Mouse (Mus musculus): ENCODE measurements at regions not wholly inside any gene's neighbourhood (a gene's known extent, or its start where the extent isn't known, plus 50 kb on each side); places are given as distances from the start of the nearest gene placed in this dataset.

DNA sequence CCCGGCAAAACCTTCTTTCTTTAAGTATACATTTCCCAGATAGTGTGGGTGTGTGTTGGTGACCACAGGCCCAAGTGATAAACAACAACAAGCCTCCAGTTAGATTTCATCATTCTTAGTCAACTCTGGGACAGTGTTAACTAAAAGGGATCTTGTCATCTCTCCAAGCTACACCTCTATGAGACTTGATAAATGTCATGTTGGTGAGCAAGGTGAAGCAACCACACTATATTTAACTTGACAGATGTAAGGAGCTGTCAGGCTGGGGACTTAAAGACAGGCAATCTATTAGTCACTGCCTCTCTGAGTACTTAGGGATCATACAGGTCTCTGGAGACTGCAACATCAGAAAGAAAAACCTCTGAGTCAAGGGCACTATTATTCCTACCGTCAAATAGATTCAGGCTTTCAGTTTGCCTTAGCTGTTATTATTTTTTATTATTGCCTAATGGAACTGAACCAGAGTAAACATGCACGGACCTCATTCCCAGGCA is 87.8 kb upstream of the Ank start:
- Histone ChIP-seq H3K9me3 (replicated peaks; ENCODE audit: control insufficient read depth, low read length, poor library complexity, severe bottlenecking) (no peaks in the 10 kb centered on the region), H3K36me3 (ENCODE audit: control insufficient read depth, insufficient read depth, low read length) (no peaks in the 10 kb centered on the region), H3K4me1 (ENCODE audit: control insufficient read depth, insufficient read depth, low read length) (no peaks in the 10 kb centered on the region), H3K27me3 (ENCODE audit: control insufficient read depth, insufficient read depth, low read depth, low read length) (no peaks in the 10 kb centered on the region), H3K9ac (ENCODE audit: low read depth, low read length) (no peak overlapping the region), H3K27ac (ENCODE audit: low read length) (no peak overlapping the region), H3K4me3 (ENCODE audit: low read depth, low read length) (no peak overlapping the region), H3K4me2 (ENCODE audit: low read length) (no peak overlapping the region)
- WGBS, result 75% methylated on average over 3 of the region's 3 CpGs
- ATAC-seq, result no peak; the same call in 1 of the 2 replicates

DNA sequence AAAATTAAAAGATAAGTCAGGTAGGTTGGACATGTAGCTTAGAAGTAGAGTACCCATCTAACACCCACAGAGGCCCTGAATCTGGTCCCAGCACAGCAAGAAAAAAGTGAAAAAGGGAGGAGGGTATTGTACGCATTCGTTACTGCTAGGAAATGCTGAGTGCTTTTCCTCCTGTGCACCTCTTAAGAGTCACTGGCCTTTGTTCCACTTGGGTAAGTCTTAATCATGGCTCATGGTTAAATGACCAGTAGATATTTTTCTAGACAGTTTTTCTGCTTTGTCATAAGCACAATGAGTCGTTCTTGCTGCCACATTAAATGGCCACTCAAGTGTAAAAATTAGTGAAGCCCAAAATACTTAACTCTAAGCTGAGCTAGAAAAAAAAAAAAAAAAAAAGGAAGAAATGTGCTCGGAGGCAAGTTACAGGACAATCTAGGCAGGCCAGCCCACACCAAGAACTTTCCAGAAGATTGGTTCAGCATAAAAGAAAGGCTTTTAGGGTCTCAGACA is 86.0 kb upstream of the Ank start:
- no peak overlapping the region for H3K4me3 ChIP-seq (ENCODE audit: low read depth, low read length)
- no peak overlapping the region for H3K9ac ChIP-seq (ENCODE audit: low read depth, low read length)
- H3K27me3 ChIP-seq (ENCODE audit: control insufficient read depth, insufficient read depth, low read depth, low read length), result no peaks in the 10 kb centered on the region
- no peak overlapping the region for H3K4me2 ChIP-seq (ENCODE audit: low read length)
- WGBS, result 35% methylated on average over 4 of the region's 4 CpGs
- no peaks in the 10 kb centered on the region for H3K36me3 ChIP-seq (ENCODE audit: control insufficient read depth, insufficient read depth, low read length)
- no peak overlapping the region for H3K27ac ChIP-seq (ENCODE audit: low read length)
- no peaks in the 10 kb centered on the region for H3K4me1 ChIP-seq (ENCODE audit: control insufficient read depth, insufficient read depth, low read length)
- no peaks in the 10 kb centered on the region for H3K9me3 ChIP-seq (replicated peaks; ENCODE audit: control insufficient read depth, low read length, poor library complexity, severe bottlenecking)
- no peak for ATAC-seq

DNA sequence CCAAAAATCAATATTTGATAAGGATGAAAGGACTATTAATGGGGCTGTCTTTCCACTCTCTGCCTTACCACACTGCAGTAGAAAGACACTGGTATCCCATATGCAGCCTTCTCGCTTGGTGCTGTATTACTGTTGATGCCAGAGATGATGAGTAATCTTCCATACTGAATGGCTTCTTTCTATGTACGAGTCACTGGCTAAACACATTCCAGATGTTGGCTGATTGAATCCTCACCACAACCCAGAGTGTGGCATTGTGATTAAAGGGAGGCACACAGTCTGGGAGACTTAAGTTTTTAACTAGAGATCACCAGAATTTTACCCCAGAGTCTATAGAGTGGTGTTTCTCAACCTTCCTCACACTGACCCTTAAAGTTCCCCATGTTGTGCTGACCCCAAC is 84.9 kb upstream of the Ank start:
- no peaks in the 10 kb centered on the region for H3K4me1 ChIP-seq (ENCODE audit: control insufficient read depth, insufficient read depth, low read length)
- 88% methylated on average over 2 of the region's 2 CpGs for WGBS

GRCm38 (mm10) chr15:27390567-27390966 is 75.9 kb upstream of the Ank start:
- ATAC-seq, result no peak
- H3K27ac ChIP-seq (ENCODE audit: low read length), result no peak overlapping the region

More for the DNA sequence above, 84.9 kb upstream of the Ank start:
- Histone ChIP-seq H3K9me3 (replicated peaks; ENCODE audit: control insufficient read depth, low read length, poor library complexity, severe bottlenecking) (no peaks in the 10 kb centered on the region), H3K27ac (ENCODE audit: low read length) (no peak overlapping the region), H3K4me3 (ENCODE audit: low read depth, low read length) (no peak overlapping the region), H3K9ac (ENCODE audit: low read depth, low read length) (no peak overlapping the region), H3K36me3 (ENCODE audit: control insufficient read depth, insufficient read depth, low read length) (no peaks in the 10 kb centered on the region), H3K27me3 (ENCODE audit: control insufficient read depth, insufficient read depth, low read depth, low read length) (no peaks in the 10 kb centered on the region), H3K4me2 (ENCODE audit: low read length) (no peak overlapping the region)
- ATAC-seq, result no peak

GRCm38 (mm10) chr15:27405721-27406161 is 60.7 kb upstream of the Ank start:
- no peaks in the 10 kb centered on the region for H3K27me3 ChIP-seq (ENCODE audit: control insufficient read depth, insufficient read depth, low read depth, low read length)
- no peak overlapping the region for H3K4me2 ChIP-seq (ENCODE audit: low read length)
- no peaks in the 10 kb centered on the region for H3K36me3 ChIP-seq (ENCODE audit: control insufficient read depth, insufficient read depth, low read length)
- no peak overlapping the region for H3K27ac ChIP-seq (ENCODE audit: low read length)
- H3K4me1 ChIP-seq (ENCODE audit: control insufficient read depth, insufficient read depth, low read length), result no peaks in the 10 kb centered on the region
- H3K9ac ChIP-seq (ENCODE audit: low read depth, low read length), result no peak overlapping the region
- WGBS, result 88% methylated on average over 20 of the region's 20 CpGs
- no peak overlapping the region for H3K4me3 ChIP-seq (ENCODE audit: low read depth, low read length)
- no peaks in the 10 kb centered on the region for H3K9me3 ChIP-seq (replicated peaks; ENCODE audit: control insufficient read depth, low read length, poor library complexity, severe bottlenecking)
- ATAC-seq, result no peak

More at GRCm38 (mm10) chr15:27390567-27390966, 75.9 kb upstream of the Ank start:
- Histone ChIP-seq H3K9ac (ENCODE audit: low read depth, low read length) (no peak overlapping the region), H3K4me2 (ENCODE audit: low read length) (no peak overlapping the region), H3K4me3 (ENCODE audit: low read depth, low read length) (no peak overlapping the region), H3K9me3 (replicated peaks; ENCODE audit: control insufficient read depth, low read length, poor library complexity, severe bottlenecking) (no peaks in the 10 kb centered on the region), H3K27me3 (ENCODE audit: control insufficient read depth, insufficient read depth, low read depth, low read length) (no peaks in the 10 kb centered on the region), H3K36me3 (ENCODE audit: control insufficient read depth, insufficient read depth, low read length) (no peaks in the 10 kb centered on the region), H3K4me1 (ENCODE audit: control insufficient read depth, insufficient read depth, low read length) (no peaks in the 10 kb centered on the region)
- WGBS, result 97% methylated on average over 2 of the region's 2 CpGs

DNA sequence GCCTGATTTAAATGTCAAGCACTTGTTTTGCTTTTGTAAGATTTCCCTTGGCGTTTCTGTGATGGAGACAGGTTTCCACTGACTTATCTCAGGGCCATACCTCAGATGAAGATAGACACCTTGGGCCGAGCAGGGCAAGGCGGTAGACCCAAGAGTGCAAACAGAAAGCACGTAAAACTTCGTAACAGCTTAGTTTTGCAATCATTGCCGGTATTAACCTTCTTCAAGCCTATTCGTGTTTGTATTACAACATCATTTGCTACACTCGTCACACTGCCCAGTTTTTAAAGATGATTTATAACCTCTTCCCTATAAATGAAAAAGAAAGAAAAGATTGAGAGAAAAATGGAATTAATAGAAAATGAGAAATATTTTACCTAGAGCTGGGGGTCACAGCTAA is 56.6 kb upstream of the Ank start:
- H3K27me3 ChIP-seq (ENCODE audit: control insufficient read depth, insufficient read depth, low read depth, low read length), result no peaks in the 10 kb centered on the region
- H3K9ac ChIP-seq (ENCODE audit: low read depth, low read length), result no peak overlapping the region
- H3K9me3 ChIP-seq (replicated peaks; ENCODE audit: control insufficient read depth, low read length, poor library complexity, severe bottlenecking), result no peaks in the 10 kb centered on the region
- H3K36me3 ChIP-seq (ENCODE audit: control insufficient read depth, insufficient read depth, low read length), result no peaks in the 10 kb centered on the region
- no peak for ATAC-seq
- H3K4me2 ChIP-seq (ENCODE audit: low read length), result no peak overlapping the region
- 94% methylated on average over 8 of the region's 8 CpGs for WGBS
- no peak overlapping the region for H3K27ac ChIP-seq (ENCODE audit: low read length)
- H3K4me1 ChIP-seq (ENCODE audit: control insufficient read depth, insufficient read depth, low read length), result no peaks in the 10 kb centered on the region
- no peak overlapping the region for H3K4me3 ChIP-seq (ENCODE audit: low read depth, low read length)

GRCm38 (mm10) chr15:27412304-27412703 is 54.2 kb upstream of the Ank start:
- Histone ChIP-seq H3K4me3 (ENCODE audit: low read depth, low read length) (no peak overlapping the region), H3K27ac (ENCODE audit: low read length) (no peak overlapping the region), H3K9me3 (replicated peaks; ENCODE audit: control insufficient read depth, low read length, poor library complexity, severe bottlenecking) (no peaks in the 10 kb centered on the region), H3K27me3 (ENCODE audit: control insufficient read depth, insufficient read depth, low read depth, low read length) (no peaks in the 10 kb centered on the region), H3K4me1 (ENCODE audit: control insufficient read depth, insufficient read depth, low read length) (no peaks in the 10 kb centered on the region), H3K36me3 (ENCODE audit: control insufficient read depth, insufficient read depth, low read length) (no peaks in the 10 kb centered on the region), H3K4me2 (ENCODE audit: low read length) (no peak overlapping the region), H3K9ac (ENCODE audit: low read depth, low read length) (no peak overlapping the region)
- WGBS, result 73% methylated on average over 2 of the region's 2 CpGs
- no peak for ATAC-seq

DNA sequence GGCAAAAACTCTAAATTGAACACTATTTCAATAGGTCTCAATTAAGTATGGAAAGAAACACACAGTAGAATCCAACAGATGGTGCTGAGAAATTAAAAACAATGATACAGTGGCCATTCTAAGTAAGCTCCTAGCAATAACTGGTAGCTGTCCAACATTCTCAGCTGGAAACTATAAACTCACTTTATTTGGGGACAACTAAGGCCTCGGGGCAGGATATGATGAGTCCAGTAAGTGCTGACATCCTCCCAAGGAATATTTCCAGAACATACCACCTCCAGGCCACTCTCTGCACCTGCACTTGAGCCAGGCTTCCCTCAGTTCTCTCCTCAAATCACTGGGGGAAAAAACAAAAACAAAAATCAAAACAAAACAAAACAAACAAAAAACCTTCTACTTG is 53.7 kb upstream of the Ank start:
- H3K4me2 ChIP-seq (ENCODE audit: low read length), result no peak overlapping the region
- no peaks in the 10 kb centered on the region for H3K27me3 ChIP-seq (ENCODE audit: control insufficient read depth, insufficient read depth, low read depth, low read length)
- no peak overlapping the region for H3K4me3 ChIP-seq (ENCODE audit: low read depth, low read length)
- H3K9me3 ChIP-seq (replicated peaks; ENCODE audit: control insufficient read depth, low read length, poor library complexity, severe bottlenecking), result no peaks in the 10 kb centered on the region
- 71% methylated on average over 1 of the region's 1 CpGs for WGBS
- H3K9ac ChIP-seq (ENCODE audit: low read depth, low read length), result no peak overlapping the region
- no peak overlapping the region for H3K27ac ChIP-seq (ENCODE audit: low read length)
- no peak for ATAC-seq
- H3K4me1 ChIP-seq (ENCODE audit: control insufficient read depth, insufficient read depth, low read length), result no peaks in the 10 kb centered on the region
- H3K36me3 ChIP-seq (ENCODE audit: control insufficient read depth, insufficient read depth, low read length), result no peaks in the 10 kb centered on the region

GRCm38 (mm10) chr15:27413486-27413885 is 53.0 kb upstream of the Ank start:
- H3K36me3 ChIP-seq (ENCODE audit: control insufficient read depth, insufficient read depth, low read length), result no peaks in the 10 kb centered on the region
- H3K9me3 ChIP-seq (replicated peaks; ENCODE audit: control insufficient read depth, low read length, poor library complexity, severe bottlenecking), result no peaks in the 10 kb centered on the region
- no peak overlapping the region for H3K27ac ChIP-seq (ENCODE audit: low read length)
- 90% methylated on average over 7 of the region's 7 CpGs for WGBS
- no peaks in the 10 kb centered on the region for H3K27me3 ChIP-seq (ENCODE audit: control insufficient read depth, insufficient read depth, low read depth, low read length)
- H3K4me1 ChIP-seq (ENCODE audit: control insufficient read depth, insufficient read depth, low read length), result no peaks in the 10 kb centered on the region
- no peak overlapping the region for H3K4me2 ChIP-seq (ENCODE audit: low read length)
- H3K4me3 ChIP-seq (ENCODE audit: low read depth, low read length), result no peak overlapping the region
- no peak overlapping the region for H3K9ac ChIP-seq (ENCODE audit: low read depth, low read length)
- no peak for ATAC-seq

Measured in midbrain, embryonic 16.5 days (tissue).